Mouse (Mus musculus) cerebellum, postnatal 4 days (tissue): ENCODE results near the gene Tbc1d8b.

ENCODE experiments used
- DNase-seq, 2 experiments: peaks; one replicate each; pipeline ENCODE4 v3.0.0; 2022; ENCODE audit warnings: low spot score in 2 of 2, mixed read lengths in 1 of 2

Gene Tbc1d8b

GRCm38 (mm10) chrX:139779401-139779800 lies 94.6 kb downstream of the Tbc1d8b start:
- no peak for DNase-seq

GRCm38 (mm10) chrX:139780988-139781387 lies 96.2 kb downstream of the Tbc1d8b start:
- no peak for DNase-seq

GRCm38 (mm10) chrX:139781563-139781962 lies 96.8 kb downstream of the Tbc1d8b start:
- DNase-seq = no peak

- DNase-seq = no peak
Observed at GRCm38 (mm10) chrX:139782278-139783044, 97.7 kb downstream of the Tbc1d8b start, which contains the start of gene Ripply1. Gene Ripply1 (minus strand): TSS chrX:139782353.

GRCm38 (mm10) chrX:139783045-139783422 lies 98.2 kb downstream of the Tbc1d8b start:
- no peak for DNase-seq

- DNase-seq = no peak
Observed at GRCm38 (mm10) chrX:139785764-139786163, 101.0 kb downstream of the Tbc1d8b start.

GRCm38 (mm10) chrX:139794072-139794845 lies 109.5 kb downstream of the Tbc1d8b start:
- DNase-seq = no peak

GRCm38 (mm10) chrX:139796037-139796436 lies 111.2 kb downstream of the Tbc1d8b start:
- DNase-seq = no peak

GRCm38 (mm10) chrX:139797875-139798274 lies 113.1 kb downstream of the Tbc1d8b start:
- DNase-seq = no peak

GRCm38 (mm10) chrX:139799953-139800352 lies 115.2 kb downstream of the Tbc1d8b start:
- no peak for DNase-seq

- no peak for DNase-seq
Observed at GRCm38 (mm10) chrX:139800406-139800878, 115.6 kb downstream of the Tbc1d8b start, which contains the start of gene Cldn2. Gene Cldn2 (plus strand): TSS chrX:139800828.
